Mouse (Mus musculus) adrenal gland, adult 18-20 months (tissue): ENCODE results near the gene Osbpl2. TPM values are rescaled to one million over a fixed set of nuclear protein-coding genes. Genes with fewer than 3 reads are reported as not detected.
A peak's percentile ranks its signal among the peaks of the same experiment; 100 is the strongest.
"Not testable (repeated sequence)": the region's sequence is repeated elsewhere in the genome, so short reads cannot be mapped to it uniquely, and the experiment has no call there.

Source experiments
- DNase-seq, 2 experiments: peaks; one replicate each; pipeline ENCODE4 v3.0.0; 2021 to 2022; ENCODE audit warnings: low spot score in 2 of 2
- total RNA-seq, 2 experiments: library from RNA; stranded (reverse); gene quantifications; 1 replicate in 1 of 2; 2 replicates in 1 of 2; pipeline ENCODE4 v1.2.3; 2021

Gene Osbpl2
- total RNA-seq, 2 experiments from 2014 or later = 36.9 to 37.5 TPM

GRCm38 (mm10) chr2:180148551-180148950, 29.4 kb downstream of the Osbpl2 start:
- DNase-seq = no peak

GRCm38 (mm10) chr2:180154796-180155195, 35.7 kb downstream of the Osbpl2 start:
- DNase-seq = no peak

GRCm38 (mm10) chr2:180158627-180159026, 39.5 kb downstream of the Osbpl2 start:
- no peak for DNase-seq

GRCm38 (mm10) chr2:180165855-180166254, 46.7 kb downstream of the Osbpl2 start:
- no peak for DNase-seq

- no peak for DNase-seq
Observed at GRCm38 (mm10) chr2:180166869-180167268, 47.8 kb downstream of the Osbpl2 start.

GRCm38 (mm10) chr2:180170151-180170805, 51.2 kb downstream of the Osbpl2 start:
- DNase-seq = no peak

- DNase-seq = peak; percentile 96 to 99
Observed at GRCm38 (mm10) chr2:180170806-180171521, 51.9 kb downstream of the Osbpl2 start, which contains the start of gene Adrm1. Adrm1 (plus strand) TSS chr2:180171485.

- DNase-seq = no peak
Observed at GRCm38 (mm10) chr2:180171522-180172070, 52.5 kb downstream of the Osbpl2 start.

- DNase-seq = no peak
Observed at GRCm38 (mm10) chr2:180172152-180172551, 53.0 kb downstream of the Osbpl2 start.

GRCm38 (mm10) chr2:180173163-180173562, 54.1 kb downstream of the Osbpl2 start:
- no peak for DNase-seq

- not testable (repeated sequence) for DNase-seq
Observed at GRCm38 (mm10) chr2:180173711-180174110, 54.6 kb downstream of the Osbpl2 start.

GRCm38 (mm10) chr2:180174121-180174520, 55.0 kb downstream of the Osbpl2 start:
- no peak for DNase-seq

- DNase-seq = no peak
Observed at GRCm38 (mm10) chr2:180175725-180176124, 56.6 kb downstream of the Osbpl2 start.

- no peak for DNase-seq
Observed at GRCm38 (mm10) chr2:180181542-180181941, 62.4 kb downstream of the Osbpl2 start.

GRCm38 (mm10) chr2:180184011-180184751, 65.1 kb downstream of the Osbpl2 start:
- no peak for DNase-seq

GRCm38 (mm10) chr2:180184752-180185109, 65.6 kb downstream of the Osbpl2 start:
- DNase-seq = no peak

GRCm38 (mm10) chr2:180185686-180186085, 66.6 kb downstream of the Osbpl2 start:
- DNase-seq = no peak

- no peak for DNase-seq
Observed at GRCm38 (mm10) chr2:180187362-180187761, 68.3 kb downstream of the Osbpl2 start.

- no peak for DNase-seq
Observed at GRCm38 (mm10) chr2:180196610-180197322, 77.7 kb downstream of the Osbpl2 start.

- DNase-seq = no peak
Observed at GRCm38 (mm10) chr2:180197323-180198037, 78.4 kb downstream of the Osbpl2 start.
